Mouse (Mus musculus) hindbrain, embryonic 13.5 days (tissue): ENCODE measurements at regions not wholly inside any gene's neighbourhood (a gene's known extent, or its start where the extent isn't known, plus 50 kb on each side); places are given as distances from the start of the nearest gene placed in this dataset.

Experiments
- ATAC-seq: fragments of 200-750 bp; cut with Nextera tagmentation; 2 replicates; pipeline ENCODE4 v1.8.0; 2017; ENCODE audit warnings: moderate TSS enrichment; ENCODE audit not compliant: low FRiP score
- H3K27ac ChIP-seq: fragments of 300-500 bp; sonication (generic); 2 replicates; pipeline ENCODE4 v1.5.1; 2015; ENCODE audit warnings: inconsistent platforms, mild to moderate bottlenecking, moderate library complexity
- H3K27me3 ChIP-seq: fragments of 300-500 bp; sonication (generic); 2 replicates; pipeline ENCODE4 v1.6.1; 2015; ENCODE audit warnings: mild to moderate bottlenecking, inconsistent platforms
- H3K36me3 ChIP-seq: fragments of 300-500 bp; sonication (generic); 2 replicates; pipeline ENCODE4 v1.6.1; 2015; ENCODE audit warnings: mild to moderate bottlenecking, inconsistent platforms
- H3K4me1 ChIP-seq: fragments of 300-500 bp; sonication (generic); replicated peaks from 2 replicates; pipeline ENCODE4 v1.6.1; 2015; ENCODE audit warnings: inconsistent platforms
- H3K4me2 ChIP-seq: fragments of 300-500 bp; sonication (generic); 2 replicates; pipeline ENCODE4 v1.6.1; 2015; ENCODE audit warnings: inconsistent platforms, mild to moderate bottlenecking, moderate library complexity
- H3K4me3 ChIP-seq: fragments of 300-500 bp; sonication (generic); 2 replicates; pipeline ENCODE4 v1.5.1; 2015; ENCODE audit warnings: mild to moderate bottlenecking, inconsistent platforms
- H3K9ac ChIP-seq: fragments of 300-500 bp; sonication (generic); 2 replicates; pipeline ENCODE4 v1.6.1; 2015; ENCODE audit warnings: mild to moderate bottlenecking, inconsistent platforms
- H3K9me3 ChIP-seq: fragments of 300-500 bp; sonication (generic); 2 replicates; pipeline ENCODE4 v1.6.1; 2016; ENCODE audit warnings: inconsistent platforms
- WGBS: fragments of 180-500 bp; shearing (Covaris S2); methylation state at CpG from one replicate; pipeline ENCODE4 v1.1.7; 2015; 5-methylcytosine and 5-hydroxymethylcytosine counted together

GRCm38 (mm10) chr19:25729103-25729502, 56.9 kb downstream of the Dmrt2 start:
- 84% methylated on average over 5 of the region's 5 CpGs for WGBS
- no peak for ATAC-seq
- no peak overlapping the region for H3K9ac ChIP-seq
- H3K27ac ChIP-seq = no peak overlapping the region
- H3K27me3 ChIP-seq = no peaks in the 10 kb centered on the region; the same call in 1 of the 2 replicates
- peaks cover 9% of the 10 kb centered on the region; the same call in 1 of the 2 replicates for H3K4me1 ChIP-seq
- H3K4me2 ChIP-seq = no peak overlapping the region
- H3K36me3 ChIP-seq = no peaks in the 10 kb centered on the region
- no peak overlapping the region for H3K4me3 ChIP-seq
- H3K9me3 ChIP-seq = no peaks in the 10 kb centered on the region

GRCm38 (mm10) chr19:25729633-25730032, 57.4 kb downstream of the Dmrt2 start:
- Histone ChIP-seq H3K4me1 (peaks cover 9% of the 10 kb centered on the region; the same call in 1 of the 2 replicates), H3K27me3 (no peaks in the 10 kb centered on the region; the same call in 1 of the 2 replicates), H3K9me3 (no peaks in the 10 kb centered on the region), H3K27ac (no peak overlapping the region), H3K36me3 (no peaks in the 10 kb centered on the region), H3K4me2 (no peak overlapping the region), H3K4me3 (no peak overlapping the region), H3K9ac (no peak overlapping the region)
- WGBS = 96% methylated on average over 1 of the region's 1 CpGs
- no peak for ATAC-seq

GRCm38 (mm10) chr19:25778455-25778854, 106.2 kb downstream of the Dmrt2 start:
- ATAC-seq = no peak
- no peak overlapping the region for H3K27ac ChIP-seq
- no peak overlapping the region for H3K4me2 ChIP-seq
- no peaks in the 10 kb centered on the region for H3K27me3 ChIP-seq
- H3K9me3 ChIP-seq = no peaks in the 10 kb centered on the region
- H3K9ac ChIP-seq = no peak overlapping the region
- no peaks in the 10 kb centered on the region for H3K4me1 ChIP-seq
- WGBS = 89% methylated on average over 4 of the region's 4 CpGs
- no peaks in the 10 kb centered on the region for H3K36me3 ChIP-seq
- H3K4me3 ChIP-seq = no peak overlapping the region

GRCm38 (mm10) chr19:25779356-25779755, 107.1 kb downstream of the Dmrt2 start:
- Histone ChIP-seq H3K9me3 (no peaks in the 10 kb centered on the region), H3K27ac (no peak overlapping the region), H3K36me3 (no peaks in the 10 kb centered on the region), H3K4me2 (no peak overlapping the region), H3K27me3 (no peaks in the 10 kb centered on the region), H3K9ac (no peak overlapping the region), H3K4me1 (no peaks in the 10 kb centered on the region), H3K4me3 (no peak overlapping the region)
- no peak for ATAC-seq
- WGBS = 65% methylated on average over 7 of the region's 7 CpGs

- Histone ChIP-seq H3K27ac (no peak overlapping the region), H3K36me3 (no peaks in the 10 kb centered on the region), H3K4me3 (no peak overlapping the region), H3K27me3 (no peaks in the 10 kb centered on the region), H3K9ac (no peak overlapping the region), H3K4me2 (no peak overlapping the region), H3K9me3 (no peaks in the 10 kb centered on the region), H3K4me1 (no peaks in the 10 kb centered on the region)
- WGBS = 87% methylated on average over 7 of the region's 7 CpGs
- no peak for ATAC-seq
These were observed 109.1 kb downstream of the Dmrt2 start for GRCm38 (mm10) chr19:25781314-25781713.

- Histone ChIP-seq H3K4me1 (no peaks in the 10 kb centered on the region), H3K27ac (no peak overlapping the region), H3K27me3 (no peaks in the 10 kb centered on the region), H3K9me3 (no peaks in the 10 kb centered on the region), H3K4me3 (no peak overlapping the region), H3K36me3 (no peaks in the 10 kb centered on the region), H3K9ac (no peak overlapping the region), H3K4me2 (no peak overlapping the region)
- ATAC-seq = no peak
- WGBS = 89% methylated on average over 7 of the region's 7 CpGs
These were observed 130.5 kb downstream of the Dmrt2 start for GRCm38 (mm10) chr19:25802692-25803091.

GRCm38 (mm10) chr19:25805351-25805750, 133.1 kb downstream of the Dmrt2 start:
- Histone ChIP-seq H3K27me3 (no peaks in the 10 kb centered on the region), H3K4me3 (no peak overlapping the region), H3K9me3 (no peaks in the 10 kb centered on the region), H3K27ac (no peak overlapping the region), H3K4me1 (no peaks in the 10 kb centered on the region), H3K9ac (no peak overlapping the region; the same call in 1 of the 2 replicates), H3K36me3 (no peaks in the 10 kb centered on the region), H3K4me2 (no peak overlapping the region)
- ATAC-seq = no peak
- 65% methylated on average over 11 of the region's 11 CpGs for WGBS

- WGBS = 90% methylated on average over 7 of the region's 7 CpGs
- no peak overlapping the region for H3K4me3 ChIP-seq
- no peaks in the 10 kb centered on the region for H3K9me3 ChIP-seq
- no peak overlapping the region for H3K9ac ChIP-seq
- ATAC-seq = no peak
- H3K4me2 ChIP-seq = no peak overlapping the region
- H3K27ac ChIP-seq = no peak overlapping the region
- no peaks in the 10 kb centered on the region for H3K36me3 ChIP-seq
- no peaks in the 10 kb centered on the region for H3K27me3 ChIP-seq
- H3K4me1 ChIP-seq = no peaks in the 10 kb centered on the region
These were observed 141.4 kb downstream of the Dmrt2 start for GRCm38 (mm10) chr19:25813651-25814050.

GRCm38 (mm10) chr19:25845158-25845557, 172.9 kb downstream of the Dmrt2 start:
- H3K4me2 ChIP-seq = no peak overlapping the region
- no peak overlapping the region for H3K9ac ChIP-seq
- 77% methylated on average over 4 of the region's 4 CpGs for WGBS
- no peaks in the 10 kb centered on the region for H3K9me3 ChIP-seq
- H3K27me3 ChIP-seq = no peaks in the 10 kb centered on the region
- H3K27ac ChIP-seq = no peak overlapping the region
- no peaks in the 10 kb centered on the region for H3K36me3 ChIP-seq
- no peak for ATAC-seq
- H3K4me3 ChIP-seq = no peak overlapping the region
- no peaks in the 10 kb centered on the region for H3K4me1 ChIP-seq

GRCm38 (mm10) chr19:25856344-25856743, 184.1 kb downstream of the Dmrt2 start:
- no peaks in the 10 kb centered on the region for H3K27me3 ChIP-seq
- no peaks in the 10 kb centered on the region for H3K36me3 ChIP-seq
- H3K4me2 ChIP-seq = no peak overlapping the region
- H3K9me3 ChIP-seq = no peaks in the 10 kb centered on the region
- no peak overlapping the region for H3K9ac ChIP-seq
- 86% methylated on average over 4 of the region's 4 CpGs for WGBS
- H3K4me1 ChIP-seq = no peaks in the 10 kb centered on the region
- no peak for ATAC-seq
- no peak overlapping the region for H3K4me3 ChIP-seq
- H3K27ac ChIP-seq = no peak overlapping the region

GRCm38 (mm10) chr19:25863312-25863711, 191.1 kb downstream of the Dmrt2 start:
- Histone ChIP-seq H3K27ac (no peak overlapping the region), H3K9me3 (no peaks in the 10 kb centered on the region), H3K4me2 (no peak overlapping the region), H3K4me3 (no peak overlapping the region), H3K9ac (no peak overlapping the region), H3K4me1 (no peaks in the 10 kb centered on the region), H3K36me3 (no peaks in the 10 kb centered on the region), H3K27me3 (no peaks in the 10 kb centered on the region)
- ATAC-seq = no peak
- WGBS = 74% methylated on average over 1 of the region's 1 CpGs

- H3K4me2 ChIP-seq = no peak overlapping the region
- no peaks in the 10 kb centered on the region for H3K4me1 ChIP-seq
- WGBS = 92% methylated on average over 4 of the region's 4 CpGs
- H3K4me3 ChIP-seq = no peak overlapping the region
- H3K9ac ChIP-seq = no peak overlapping the region
- H3K27ac ChIP-seq = no peak overlapping the region
- H3K9me3 ChIP-seq = no peaks in the 10 kb centered on the region
- no peak for ATAC-seq
- no peaks in the 10 kb centered on the region for H3K36me3 ChIP-seq
- no peaks in the 10 kb centered on the region for H3K27me3 ChIP-seq
These were observed 234.5 kb downstream of the Dmrt2 start for GRCm38 (mm10) chr19:25906721-25907120.

GRCm38 (mm10) chr19:25922052-25922451, 249.8 kb downstream of the Dmrt2 start:
- no peak for ATAC-seq
- Histone ChIP-seq H3K9ac (no peak overlapping the region), H3K4me1 (peaks cover 6% of the 10 kb centered on the region; the same call in 1 of the 2 replicates)

More at GRCm38 (mm10) chr19:25922052-25922451, 249.8 kb downstream of the Dmrt2 start:
- Histone ChIP-seq H3K27ac (no peak overlapping the region), H3K9me3 (no peaks in the 10 kb centered on the region), H3K4me3 (no peak overlapping the region), H3K36me3 (no peaks in the 10 kb centered on the region), H3K27me3 (no peaks in the 10 kb centered on the region), H3K4me2 (no peak overlapping the region)
